Mouse (Mus musculus) gastrocnemius, adult 18-20 months (tissue): ENCODE results near the gene Il27ra. TPM values are rescaled to one million over a fixed set of nuclear protein-coding genes. Genes with fewer than 3 reads are reported as not detected.
"Not testable (repeated sequence)": the region's sequence is repeated elsewhere in the genome, so short reads cannot be mapped to it uniquely, and the experiment has no call there.

Experiments
- DNase-seq: peaks from one replicate; pipeline ENCODE4 v3.0.0; 2021; ENCODE audit warnings: low spot score
- microRNA-seq: library from miRNA; unstranded; fragments of <30 nt; microRNA quantifications from one replicate; pipeline ENCODE4 v1.2.0, GENCODE M21; 2021
- total RNA-seq, 2 experiments: library from RNA; stranded (reverse); gene quantifications; 2 replicates each; pipeline ENCODE4 v1.2.3; 2021

Il27ra gene
- total RNA-seq, 2 experiments from 2014 or later = 0.37 to 0.66 TPM

DNA sequence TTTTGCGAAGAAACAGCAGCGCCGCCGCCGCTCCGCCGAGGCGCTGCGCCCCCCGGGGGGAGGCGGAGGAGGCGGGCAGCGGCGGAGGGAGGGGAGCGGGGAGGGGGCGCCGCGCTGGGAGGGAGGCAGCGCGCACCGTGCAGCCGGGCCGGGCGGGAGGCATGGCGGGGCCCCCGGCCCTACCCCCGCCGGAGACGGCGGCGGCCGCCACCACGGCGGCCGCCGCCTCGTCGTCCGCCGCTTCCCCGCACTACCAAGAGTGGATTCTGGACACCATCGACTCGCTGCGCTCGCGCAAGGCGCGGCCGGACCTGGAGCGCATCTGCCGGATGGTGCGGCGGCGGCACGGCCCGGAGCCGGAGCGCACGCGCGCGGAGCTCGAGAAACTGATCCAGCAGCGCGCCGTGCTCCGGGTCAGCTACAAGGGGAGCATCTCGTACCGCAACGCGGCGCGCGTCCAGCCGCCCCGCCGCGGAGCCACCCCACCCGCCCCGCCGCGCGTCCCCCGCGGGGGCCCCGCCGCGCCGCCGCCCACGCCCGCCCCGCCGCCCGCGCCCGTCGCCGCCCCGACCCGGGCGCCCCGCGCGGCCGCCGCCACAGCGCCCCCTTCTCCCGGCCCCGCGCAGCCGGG lies 44.8 kb downstream of the Il27ra start, which contains the start of gene Samd1:
Gene Samd1 (plus strand): TSS at position 162 of the 631 bp plus-strand sequence.
- DNase-seq = no peak

- DNase-seq = peak; percentile 89
These were observed 45.6 kb downstream of the Il27ra start for GRCm38 (mm10) chr8:83996567-83997505.

DNA sequence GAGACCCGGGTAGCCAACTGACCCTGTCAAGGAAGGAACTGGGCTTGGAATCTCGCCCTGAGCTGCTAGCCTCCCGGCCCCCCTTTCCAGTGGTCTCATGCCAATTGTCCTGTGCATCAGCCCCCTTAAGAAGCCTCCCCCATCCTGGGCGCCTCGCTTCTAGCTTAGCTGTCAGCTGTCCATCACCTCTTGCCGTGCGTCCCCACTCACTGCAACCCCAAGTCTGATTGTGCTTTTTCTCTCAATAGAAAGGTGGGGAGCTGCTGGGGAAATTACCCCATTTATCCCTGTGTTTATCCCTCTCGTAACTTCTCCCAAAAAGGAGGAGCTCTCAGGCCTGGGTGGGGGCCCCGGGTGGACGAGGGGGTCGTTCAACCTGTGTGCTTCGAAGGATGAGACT lies 46.4 kb downstream of the Il27ra start:
- DNase-seq = no peak

DNA sequence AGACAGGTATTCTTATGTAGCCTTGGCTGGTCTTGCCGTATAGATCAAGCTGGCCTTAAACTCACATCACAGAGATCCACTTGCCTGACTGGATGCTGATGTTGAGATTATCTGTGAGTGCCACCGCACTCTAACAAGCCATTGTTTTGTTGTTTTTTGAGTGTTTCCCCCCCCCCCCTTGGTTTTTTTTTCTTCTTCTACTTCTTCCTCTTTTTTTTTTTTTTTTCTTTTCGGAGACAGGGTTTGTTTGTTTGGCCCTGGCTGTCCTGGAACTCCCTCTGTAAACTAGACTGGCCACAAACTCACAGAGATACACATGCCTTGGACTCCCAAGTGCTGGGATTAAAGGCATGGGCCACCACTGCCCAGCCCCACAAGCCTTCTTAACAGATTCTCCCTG lies 48.4 kb downstream of the Il27ra start:
- no peak for DNase-seq

DNA sequence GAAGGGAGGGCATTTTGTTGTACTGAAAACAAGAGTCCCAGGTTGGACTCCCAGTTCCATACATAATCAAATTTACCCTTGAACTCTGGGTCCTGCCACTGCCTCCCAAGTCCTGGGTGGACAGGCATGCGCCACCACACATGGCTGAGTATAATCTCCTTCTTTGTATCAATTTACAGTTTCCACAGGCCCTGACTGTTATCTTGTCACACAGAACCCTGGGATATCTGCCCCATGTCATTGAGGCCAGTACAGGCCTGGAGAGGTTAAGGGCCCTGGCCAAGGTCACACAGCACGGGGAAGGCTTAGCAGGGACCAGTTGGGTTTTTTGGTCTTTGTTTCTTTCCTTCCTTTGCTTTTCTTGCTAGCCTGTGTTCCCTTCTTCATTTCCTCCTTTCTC lies 49.9 kb downstream of the Il27ra start:
- DNase-seq = no peak

DNA sequence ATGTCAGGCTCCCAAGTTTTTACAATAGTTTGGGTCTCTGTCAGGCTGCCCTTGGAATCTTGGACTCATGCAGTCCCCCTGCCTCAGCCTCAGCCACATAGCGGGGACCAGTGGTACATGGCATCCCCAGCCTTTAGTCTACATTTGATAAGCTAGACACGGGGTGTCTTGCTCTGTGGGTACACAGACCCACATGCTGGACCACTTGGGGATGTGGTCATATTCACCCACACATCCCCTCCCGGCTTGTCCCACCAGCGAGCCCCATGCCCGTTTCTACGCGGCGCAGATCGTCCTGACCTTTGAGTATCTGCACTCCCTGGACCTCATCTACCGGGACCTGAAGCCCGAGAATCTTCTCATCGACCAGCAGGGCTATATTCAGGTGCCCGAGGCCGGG lies 52.2 kb downstream of the Il27ra start:
- DNase-seq = no peak

DNA sequence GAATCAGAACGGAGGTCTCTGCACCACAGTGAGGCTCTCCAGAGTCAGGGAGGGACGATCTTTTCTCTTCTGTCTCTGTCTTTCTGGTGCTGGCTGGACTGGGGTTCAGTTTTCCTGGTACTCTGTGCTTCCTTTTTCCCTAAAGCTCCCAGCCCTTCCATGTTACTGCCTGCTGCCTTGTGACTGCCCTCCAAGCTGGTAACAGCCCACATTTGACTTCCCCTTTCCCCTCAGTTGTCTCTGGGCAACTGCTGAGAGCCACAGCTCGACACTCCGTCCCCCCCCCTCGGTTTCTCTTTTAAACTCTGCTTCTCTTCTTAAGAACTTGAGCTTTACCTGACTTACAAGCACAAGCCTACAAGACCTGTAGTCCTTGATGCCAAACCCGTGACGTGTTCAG lies 53.1 kb downstream of the Il27ra start:
- DNase-seq = no peak

DNA sequence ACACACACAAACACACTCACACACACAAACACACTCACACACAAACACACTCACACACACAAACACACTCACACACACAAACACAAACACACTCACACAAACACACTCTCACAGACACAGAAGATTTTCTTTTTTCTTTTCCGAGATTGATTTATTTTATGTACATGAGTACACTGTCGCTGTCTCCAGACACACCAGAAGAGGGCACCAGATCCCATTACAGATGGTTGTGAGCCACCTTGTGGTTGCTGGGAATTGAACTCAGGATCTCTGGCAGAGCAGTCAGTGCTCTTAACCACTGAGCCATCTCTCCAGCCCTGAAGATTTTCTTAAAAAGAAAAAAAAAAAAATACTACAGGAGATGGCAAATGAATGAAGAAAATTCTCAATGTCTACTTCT lies 59.2 kb downstream of the Il27ra start:
- not testable (repeated sequence) for DNase-seq

- no peak for DNase-seq
These were observed 59.9 kb downstream of the Il27ra start for GRCm38 (mm10) chr8:83982449-83982848.

GRCm38 (mm10) chr8:83981533-83981932 lies 60.9 kb downstream of the Il27ra start:
- no peak for DNase-seq

GRCm38 (mm10) chr8:83980845-83981244 lies 61.5 kb downstream of the Il27ra start:
- DNase-seq = peak; percentile 75

Small RNA genes lying within 50 kb of the gene (microRNA-seq; reads per million reads assigned to microRNA genes)
- gene Mir1199 (97.2 reads per million, percentile 59 among the genes with 10 or more reads in this experiment), gene Mir709 (not detected), gene Mir8111 (32.4 reads per million, percentile 44 among the genes with 10 or more reads in this experiment)

Other genes with a start within 250 kb of the Il27ra start
- gene Adgrl1, start 142.5 kb downstream of the Il27ra start, total RNA-seq = 10 to 100 TPM; 14.1 to 17.2 TPM
- under 1 TPM; 0.57 to 0.75 TPM for gene Gm10644, start 87.4 kb downstream of the Il27ra start, total RNA-seq
- under 1 TPM; 0.24 to 0.32 TPM for gene Asf1b, start 87.1 kb downstream of the Il27ra start, total RNA-seq
- 100 to 1,000 TPM; 155 to 157 TPM for gene Prkaca, start 69.6 kb downstream of the Il27ra start, total RNA-seq
- 10 to 100 TPM; 12.3 to 16.9 TPM for gene Samd1, start 44.9 kb downstream of the Il27ra start, total RNA-seq
- gene 1700067K01Rik, start 41.1 kb downstream of the Il27ra start, total RNA-seq = not detected
- gene 2210011C24Rik, start 30.4 kb downstream of the Il27ra start, total RNA-seq = 1 to 10 TPM; 2.0 to 2.4 TPM
- under 1 TPM; 0.09 to 0.11 TPM for gene Palm3, start 21.1 kb downstream of the Il27ra start, total RNA-seq
- gene Rln3, start 2.4 kb upstream of the Il27ra start, total RNA-seq = not detected
- 1 to 10 TPM; 1.2 TPM for gene Gm10643, start 22.5 kb upstream of the Il27ra start, total RNA-seq
- gene Rfx1, start 24.2 kb upstream of the Il27ra start, total RNA-seq = 1 to 10 TPM; 4.6 to 4.8 TPM
- 1 to 10 TPM; 4.8 to 4.9 TPM for gene Dcaf15, start 62.2 kb upstream of the Il27ra start, total RNA-seq
- gene Podnl1, start 83.4 kb upstream of the Il27ra start, total RNA-seq = not detected
- gene Cc2d1a, start 105.3 kb upstream of the Il27ra start, total RNA-seq = 10 to 100 TPM; 15.8 to 16.3 TPM
- gene 4930432K21Rik, start 105.4 kb upstream of the Il27ra start, total RNA-seq = under 1 TPM; 0.31 to 0.57 TPM
- gene Nanos3, start 142.6 kb upstream of the Il27ra start, total RNA-seq = under 1 TPM in 1 of 2 experiments, not detected in 1; 0.82 TPM
- gene Zswim4, start 194.5 kb upstream of the Il27ra start, total RNA-seq = 1 to 10 TPM; 6.6 to 7.2 TPM
- gene D8Ertd738e, start 207.1 kb upstream of the Il27ra start, total RNA-seq = 100 to 1,000 TPM; 185 to 187 TPM
- gene Mri1, start 214.7 kb upstream of the Il27ra start, total RNA-seq = 10 to 100 TPM; 13.8 to 19.7 TPM
- gene Ccdc130, start 227.8 kb upstream of the Il27ra start, total RNA-seq = 1 to 10 TPM; 7.3 to 9.4 TPM